Mouse (Mus musculus) CH12.LX (cell line): ENCODE results near the gene Ptp4a2. TPM values are rescaled to one million over a fixed set of nuclear protein-coding genes. Genes with fewer than 3 reads are reported as not detected.
A peak's percentile ranks its signal among the peaks of the same experiment; 100 is the strongest.

Experiments used
- DNase-seq: peaks from one replicate; pipeline ENCODE4 v3.0.0-alpha.2; 2013; ENCODE audit errors: extremely low read depth
- H3K27ac ChIP-seq: 2 replicates; pipeline ENCODE4 v1.5.1; 2012; ENCODE audit warnings: low read depth, mild to moderate bottlenecking, control low read depth, moderate library complexity; ENCODE audit not compliant: insufficient read depth
- H3K27me3 ChIP-seq: replicated peaks from 2 replicates; pipeline ENCODE3; 2012; ENCODE audit warnings: inconsistent platforms
- H3K36me3 ChIP-seq, 2 experiments: replicated peaks in 1 of 2; 2 replicates each; pipeline versions ENCODE3 to v1.6.1; 2012; ENCODE audit warnings: inconsistent platforms in 1 of 2, low read length in 1 of 2, mild to moderate bottlenecking in 1 of 2, mixed read lengths in 1 of 2, moderate library complexity in 1 of 2; ENCODE audit not compliant: control insufficient read depth in 1 of 2, insufficient read depth in 1 of 2
- H3K4me1 ChIP-seq, 2 experiments: 2 replicates each; pipeline ENCODE4 v1.6.1; 2012; ENCODE audit warnings: inconsistent platforms in 1 of 2, moderate library complexity in 1 of 2; ENCODE audit not compliant: insufficient read depth in 2 of 2, control insufficient read depth in 1 of 2
- H3K4me2 ChIP-seq: 2 replicates; pipeline ENCODE4 v1.6.1; 2012; ENCODE audit warnings: low read depth, mild to moderate bottlenecking, control low read depth; ENCODE audit not compliant: poor library complexity, insufficient read depth, severe bottlenecking
- H3K4me3 ChIP-seq, 3 experiments: fragments of 150-350 bp in 1 of 3; sonication (generic) in 1 of 3; replicated peaks in 1 of 3; 2 replicates each; pipeline versions ENCODE3 to v1.5.1; 2011 to 2012; ENCODE audit warnings: low read depth in 2 of 3, low read length in 2 of 3, mild to moderate bottlenecking in 2 of 3, moderate library complexity in 2 of 3, control low read depth in 1 of 3, improper control_type of control experiment in 1 of 3, inconsistent platforms in 1 of 3, mixed read lengths in 1 of 3; ENCODE audit not compliant: poor library complexity in 1 of 3
- H3K79me2 ChIP-seq: replicated peaks from 2 replicates; pipeline ENCODE4 v1.6.1; 2012; ENCODE audit warnings: mild to moderate bottlenecking, moderate library complexity; ENCODE audit not compliant: control insufficient read depth, poor library complexity, insufficient read depth, severe bottlenecking; ENCODE audit errors: extremely low read depth
- H3K9ac ChIP-seq: 2 replicates; pipeline ENCODE4 v1.6.1; 2012; ENCODE audit warnings: low read depth, mild to moderate bottlenecking, control low read depth, moderate library complexity; ENCODE audit not compliant: insufficient read depth
- H3K9me3 ChIP-seq: replicated peaks from 2 replicates; pipeline ENCODE3; 2012; ENCODE audit warnings: low read length, inconsistent platforms, mixed read lengths
- CHD1 ChIP-seq: IDR thresholded peaks from 2 replicates; pipeline ENCODE4 v1.6.1; 2012; ENCODE audit warnings: low read depth, low read length, improper control_type of control experiment, inconsistent platforms
- CHD2 ChIP-seq: IDR thresholded peaks from 2 replicates; pipeline ENCODE4 v1.6.1; 2011; ENCODE audit warnings: low read length, improper control_type of control experiment
- CTCF ChIP-seq, 2 experiments: IDR thresholded peaks in 1 of 2; conservative IDR thresholded peaks in 1 of 2; 2 replicates each; pipeline ENCODE4 v1.5.1; 2011 to 2012; ENCODE audit warnings: low read depth in 2 of 2, low read length in 2 of 2, improper control_type of control experiment in 1 of 2, inconsistent platforms in 1 of 2, mild to moderate bottlenecking in 1 of 2, moderate library complexity in 1 of 2
- E2F4 ChIP-seq: IDR thresholded peaks from 2 replicates; pipeline ENCODE4 v1.6.1; 2011; ENCODE audit warnings: low read depth, low read length, improper control_type of control experiment; ENCODE audit not compliant: insufficient replicate concordance
- ELF1 ChIP-seq: IDR thresholded peaks from 2 replicates; pipeline ENCODE4 v1.6.1; 2014; ENCODE audit warnings: low read depth, mild to moderate bottlenecking, inconsistent platforms, low read length, improper control_type of control experiment
- EP300 ChIP-seq: IDR thresholded peaks from 2 replicates; pipeline ENCODE4 v1.6.1; 2011; ENCODE audit warnings: low read length, improper control_type of control experiment
- ETS1 ChIP-seq: conservative IDR thresholded peaks from 2 replicates; pipeline ENCODE4 v1.6.1; 2012; ENCODE audit warnings: low read depth, mild to moderate bottlenecking, inconsistent platforms, low read length, improper control_type of control experiment, moderate library complexity
- GABPA ChIP-seq: IDR thresholded peaks from 2 replicates; pipeline ENCODE4 v1.6.1; 2012; ENCODE audit warnings: low read depth, low read length, improper control_type of control experiment, inconsistent platforms; ENCODE audit not compliant: insufficient replicate concordance
- HCFC1 ChIP-seq: IDR thresholded peaks from 2 replicates; pipeline ENCODE4 v1.6.1; 2012; ENCODE audit warnings: low read depth, mild to moderate bottlenecking, inconsistent platforms, low read length, improper control_type of control experiment
- IRF4 ChIP-seq: IDR thresholded peaks from 2 replicates; pipeline ENCODE4 v1.6.1; 2014; ENCODE audit warnings: low read depth, mild to moderate bottlenecking, inconsistent platforms, low read length, improper control_type of control experiment
- JUN ChIP-seq: IDR thresholded peaks from 2 replicates; pipeline ENCODE4 v1.6.1; 2011; ENCODE audit warnings: low read depth, mild to moderate bottlenecking, low read length, improper control_type of control experiment, moderate library complexity; ENCODE audit not compliant: insufficient read depth
- JUND ChIP-seq: conservative IDR thresholded peaks from 2 replicates; pipeline ENCODE4 v1.6.1; 2011; ENCODE audit warnings: low read depth, low read length, improper control_type of control experiment
- MAFK ChIP-seq: IDR thresholded peaks from 2 replicates; pipeline ENCODE4 v1.6.1; 2011; ENCODE audit warnings: low read length, improper control_type of control experiment; ENCODE audit not compliant: insufficient replicate concordance
- MAX ChIP-seq: IDR thresholded peaks from 2 replicates; pipeline ENCODE4 v1.6.1; 2011; ENCODE audit warnings: low read length, improper control_type of control experiment
- MEF2A ChIP-seq: IDR thresholded peaks from 2 replicates; pipeline ENCODE4 v1.6.1; 2014; ENCODE audit warnings: low read depth, mild to moderate bottlenecking, inconsistent platforms, low read length, improper control_type of control experiment, borderline replicate concordance
- NELFE ChIP-seq: IDR thresholded peaks from 2 replicates; pipeline ENCODE4 v1.6.1; 2011; ENCODE audit warnings: low read depth, low read length, improper control_type of control experiment
- POLR2A ChIP-seq: IDR thresholded peaks from 2 replicates; pipeline ENCODE4 v1.6.1; 2011; ENCODE audit warnings: low read depth, mild to moderate bottlenecking, improper control_type of control experiment, low read length
- POLR2AphosphoS2 ChIP-seq: IDR thresholded peaks from 2 replicates; pipeline ENCODE4 v1.6.1; 2011; ENCODE audit warnings: low read depth, low read length, improper control_type of control experiment
- RAD21 ChIP-seq: IDR thresholded peaks from 2 replicates; pipeline ENCODE4 v1.6.1; 2011; ENCODE audit warnings: low read depth, mild to moderate bottlenecking, low read length, improper control_type of control experiment, moderate library complexity
- SIN3A ChIP-seq: IDR thresholded peaks from 2 replicates; pipeline ENCODE4 v1.6.1; 2012; ENCODE audit warnings: low read length, improper control_type of control experiment, inconsistent platforms
- SMC3 ChIP-seq: IDR thresholded peaks from 2 replicates; pipeline ENCODE4 v1.6.1; 2011; ENCODE audit warnings: low read depth, low read length, improper control_type of control experiment
- TBP ChIP-seq: conservative IDR thresholded peaks from 2 replicates; pipeline ENCODE4 v1.6.1; 2011; ENCODE audit warnings: low read depth, low read length, improper control_type of control experiment
- TCF12 ChIP-seq: IDR thresholded peaks from 2 replicates; pipeline ENCODE4 v1.6.1; 2014; ENCODE audit warnings: low read depth, mild to moderate bottlenecking, inconsistent platforms, low read length, improper control_type of control experiment
- UBTF ChIP-seq: IDR thresholded peaks from 2 replicates; pipeline ENCODE4 v1.6.1; 2012; ENCODE audit warnings: low read depth, mild to moderate bottlenecking, inconsistent platforms, low read length, improper control_type of control experiment, moderate library complexity
- USF2 ChIP-seq: conservative IDR thresholded peaks from 2 replicates; pipeline ENCODE4 v1.6.1; 2011; ENCODE audit warnings: low read depth, low read length, improper control_type of control experiment
- ZKSCAN1 ChIP-seq: IDR thresholded peaks from 2 replicates; pipeline ENCODE4 v1.6.1; 2012; ENCODE audit warnings: low read depth, inconsistent platforms, low read length, improper control_type of control experiment, borderline replicate concordance
- ZMIZ1 ChIP-seq: IDR thresholded peaks from 2 replicates; pipeline ENCODE4 v1.6.1; 2012; ENCODE audit warnings: low read depth, mild to moderate bottlenecking, inconsistent platforms, low read length, improper control_type of control experiment
- ZNF384 ChIP-seq: IDR thresholded peaks from 2 replicates; pipeline ENCODE4 v1.6.1; 2012; ENCODE audit warnings: low read depth, low read length, improper control_type of control experiment, inconsistent platforms
- dilution Hi-C: fragments of 300-500 bp; cut with MboI; formaldehyde crosslinking; loops from 2 replicates; pipeline ENCODE4 v1.14.3; 2020; ENCODE audit warnings: low sequenced_read_pairs; ENCODE audit not compliant: extremely low pct_unique_long_range_greater_than_20kb, extremely low pct_ligation_motif_present
- in situ Hi-C: fragments of 300-500 bp; cut with MboI; formaldehyde crosslinking; loops from 3 replicates; pipeline ENCODE4 v1.14.3; 2019; ENCODE audit warnings: low sequenced_read_pairs, low pct_ligation_motif_present, low pct_unique_long_range_greater_than_20kb, mixed read lengths
- polyA plus RNA-seq: library from polyadenylated mRNA; unstranded; fragments of >175 nt; gene quantifications from 2 replicates; pipeline ENCODE4 v1.2.1, GENCODE M21; 2012; ENCODE audit warnings: low read depth; ENCODE audit not compliant: insufficient read length
- total RNA-seq, 2 experiments: library from RNA; depleted of rRNA; stranded (reverse); fragments of 300-350 nt in 1 of 2; fragments of >200 nt in 1 of 2; gene quantifications; 2 replicates each; pipeline ENCODE4 v1.2.3; 2012 to 2014

The Ptp4a2 gene
- total and polyA plus RNA-seq, 3 experiments, result 113 to 415 (median 327) TPM

DNA sequence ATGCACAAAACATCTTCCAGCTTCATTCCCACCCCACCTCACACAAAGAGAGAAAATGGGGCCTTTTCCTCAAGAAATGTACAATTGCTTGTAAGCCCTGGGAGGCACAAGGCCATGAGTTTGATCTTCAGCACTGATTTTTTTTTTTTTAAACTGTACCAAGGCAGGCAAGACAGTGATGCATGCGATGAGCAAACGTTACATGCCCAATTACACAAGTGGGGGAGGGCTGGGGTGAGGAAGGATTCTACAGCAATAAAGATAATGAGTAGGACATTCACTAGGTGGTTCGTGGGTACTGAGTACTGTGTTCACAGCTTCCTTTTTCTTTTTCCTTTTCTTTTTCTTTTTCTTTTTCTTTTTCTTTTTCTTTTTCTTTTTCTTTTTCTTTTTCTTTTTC, 20.5 kb upstream of the Ptp4a2 start:
- Histone ChIP-seq H3K36me3 (no peaks in the 10 kb centered on the region), H3K4me1 (peaks cover 30 to 59% of the 10 kb centered on the region in 2 experiments), H3K79me2 (no peaks in the 10 kb centered on the region), H3K27me3 (no peaks in the 10 kb centered on the region), H3K4me3 (no peak overlapping the region), H3K27ac (no peak overlapping the region), H3K9me3 (peaks cover 20% of the 10 kb centered on the region), H3K4me2 (no peak overlapping the region), H3K9ac (no peak overlapping the region)
- dilution Hi-C loops, result no loop called here
- in situ Hi-C loops, result loop anchor here (25.0 kb wide), 1 partner anchor 297 kb away; no protein-coding TSS in a partner anchor
- TF ChIP-seq SIN3A, result no peak
- no peak for TF ChIP-seq ETS1
- TF ChIP-seq IRF4, result no peak
- no peak for TF ChIP-seq JUN
- TF ChIP-seq TCF12, result no peak
- TF ChIP-seq CHD2, result no peak
- no peak for TF ChIP-seq MEF2A
- no peak for TF ChIP-seq MAFK
- TF ChIP-seq USF2, result no peak
- TF ChIP-seq EP300, result no peak
- TF ChIP-seq SMC3, result no peak
- TF ChIP-seq ELF1, result no peak
- no peak for TF ChIP-seq CTCF (conservative IDR thresholded peaks at IDR 0.05 in 1 of 2, IDR thresholded peaks at IDR 0.05 in 1 of 2; ENCODE audit: low read depth in 2 of 2, low read length in 2 of 2)
- no peak for TF ChIP-seq RAD21
- no peak for TF ChIP-seq CHD1
- TF ChIP-seq MAX, result no peak
- TF ChIP-seq GABPA, result no peak
- TF ChIP-seq ZMIZ1, result no peak
- DNase-seq, result no peak

DNA sequence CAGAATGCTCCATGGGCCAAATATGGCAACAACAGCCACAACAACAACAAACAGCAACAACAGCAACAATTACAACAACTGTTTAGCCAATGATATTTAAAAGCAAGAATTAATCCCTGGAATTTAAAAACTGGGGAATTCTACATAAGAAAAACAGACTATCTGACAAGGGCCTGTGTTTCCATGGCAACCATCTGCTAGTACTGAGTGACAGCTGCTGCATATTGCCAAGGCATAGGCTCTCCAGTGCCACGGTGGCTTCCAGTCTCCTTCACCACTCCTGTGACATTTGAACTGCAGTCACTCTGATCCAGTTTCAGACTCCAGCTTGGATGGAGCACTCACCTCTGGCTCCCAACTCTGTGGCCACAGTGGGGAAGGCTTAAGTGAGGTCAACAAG, 19.6 kb upstream of the Ptp4a2 start:
- DNase-seq, result no peak
- Histone ChIP-seq H3K27ac (peak overlapping the region; percentile 36; the same call in 1 of the 2 replicates), H3K79me2 (no peaks in the 10 kb centered on the region), H3K9ac (no peak overlapping the region), H3K27me3 (no peaks in the 10 kb centered on the region), H3K4me3 (no peak overlapping the region), H3K4me2 (no peak overlapping the region), H3K4me1 (peaks cover 31 to 64% of the 10 kb centered on the region in 2 experiments), H3K36me3 (no peaks in the 10 kb centered on the region), H3K9me3 (peaks cover 28% of the 10 kb centered on the region)
- dilution Hi-C loops, result no loop called here
- in situ Hi-C loops, result loop anchor here (25.0 kb wide), 1 partner anchor 296 kb away; no protein-coding TSS in a partner anchor
- no peak for TF ChIP-seq UBTF
- TF ChIP-seq TCF12, result no peak
- TF ChIP-seq HCFC1, result no peak
- no peak for TF ChIP-seq CHD2
- TF ChIP-seq E2F4, result no peak
- no peak for TF ChIP-seq JUND
- TF ChIP-seq TBP, result no peak
- no peak for TF ChIP-seq CTCF (conservative IDR thresholded peaks at IDR 0.05 in 1 of 2, IDR thresholded peaks at IDR 0.05 in 1 of 2; ENCODE audit: low read depth in 2 of 2, low read length in 2 of 2)
- TF ChIP-seq RAD21, result no peak
- TF ChIP-seq NELFE, result no peak
- TF ChIP-seq POLR2AphosphoS2, result no peak
- TF ChIP-seq JUN, result no peak
- TF ChIP-seq EP300, result no peak
- no peak for TF ChIP-seq ZKSCAN1
- TF ChIP-seq MEF2A, result no peak
- no peak for TF ChIP-seq GABPA
- no peak for TF ChIP-seq POLR2A
- TF ChIP-seq ZNF384, result no peak
- TF ChIP-seq USF2, result no peak
